Mouse (Mus musculus) G1E (cell line): ENCODE data around the gene C1qtnf1.

Experiments
- CTCF ChIP-seq: IDR thresholded peaks from 2 replicates; pipeline ENCODE4 v1.5.1; 2012; ENCODE audit warnings: low read depth, low read length, inconsistent platforms, mixed read lengths
- GATA1 ChIP-seq: IDR thresholded peaks from 2 replicates; pipeline ENCODE4 v1.6.1; 2012; ENCODE audit warnings: borderline replicate concordance, low read length, inconsistent platforms, mixed read lengths
- GATA2 ChIP-seq: IDR thresholded peaks from 2 replicates; pipeline ENCODE4 v1.6.1; 2012; ENCODE audit warnings: low read depth, low read length, inconsistent platforms, borderline replicate concordance

GRCm38 (mm10) chr11:118484169-118484568 lies 56.2 kb downstream of the C1qtnf1 start:
- TF ChIP-seq CTCF (no peak), GATA1 (no peak), GATA2 (no peak)
